Mouse (Mus musculus) testis, adult 2 months (tissue): ENCODE measurements around the gene Dpt.

Source experiments
- CTCF ChIP-seq: fragments of 200-500 bp; IDR thresholded peaks from 2 replicates; pipeline ENCODE4 v1.5.1; 2012; ENCODE audit warnings: low read depth, mild to moderate bottlenecking, inconsistent platforms, low read length, moderate library complexity; ENCODE audit not compliant: control insufficient read depth, insufficient read depth, insufficient replicate concordance
- POLR2A ChIP-seq: fragments of 200-500 bp; IDR thresholded peaks from 2 replicates; pipeline ENCODE4 v1.6.1; 2012; ENCODE audit warnings: low read depth, mild to moderate bottlenecking, inconsistent platforms, low read length, moderate library complexity; ENCODE audit not compliant: control insufficient read depth

GRCm38 (mm10) chr1:164793049-164793448, 3.4 kb upstream of the Dpt start:
- TF ChIP-seq POLR2A, result no peak
- TF ChIP-seq CTCF, result no peak
